Mouse (Mus musculus) urinary bladder, postnatal 25 days (tissue): ENCODE measurements around the gene Micu1.

Experiments
- DNase-seq: peaks from one replicate; pipeline ENCODE4 v3.0.0; 2022; ENCODE audit warnings: low spot score

Micu1 gene

GRCm38 (mm10) chr10:59902606-59902990, 200.3 kb downstream of the Micu1 start:
- DNase-seq, result no peak

GRCm38 (mm10) chr10:59903170-59903569, 200.9 kb downstream of the Micu1 start:
- no peak for DNase-seq

- no peak for DNase-seq
Observed at GRCm38 (mm10) chr10:59907080-59907609, 204.9 kb downstream of the Micu1 start.

GRCm38 (mm10) chr10:59907695-59908299, 205.5 kb downstream of the Micu1 start:
- no peak for DNase-seq

GRCm38 (mm10) chr10:59908776-59909315, 206.6 kb downstream of the Micu1 start:
- no peak for DNase-seq

- no peak for DNase-seq
Observed at GRCm38 (mm10) chr10:59909357-59909847, 207.1 kb downstream of the Micu1 start.

GRCm38 (mm10) chr10:59911091-59911490, 208.8 kb downstream of the Micu1 start:
- DNase-seq, result no peak

- DNase-seq, result no peak
Observed at GRCm38 (mm10) chr10:59911561-59912198, 209.4 kb downstream of the Micu1 start.
